In genomic region chr6:12699089-12699488, GRCm38 (mm10) we compare ENCODE assay signal across 22 mouse cellular contexts. TPM values are rescaled to one million over a fixed set of nuclear protein-coding genes. Genes with fewer than 3 reads are reported as not detected.
DNase-seq lines count a peak whose midpoint lies in the region; ATAC-seq and TF ChIP-seq lines count a peak whose summit lies in the region.
"Had no signal": no experiment of that assay in that cellular context is flagged by ENCODE, and none has a peak within 500 bp of the region (broad histone marks: within the 10 kb centered on the region; RNA-seq: fewer than 3 reads in every experiment).

No protein-coding gene starts in this region.

- no peak overlapping the region for H3K9ac ChIP-seq in forebrain, embryonic 14.5 days (ENCODE audit: low read length)
- no peak overlapping the region for H3K9ac ChIP-seq in forebrain, embryonic 15.5 days (replicated peaks)
- H3K9ac ChIP-seq in forebrain, postnatal 0 days: no peak overlapping the region
- no peak overlapping the region for H3K9ac ChIP-seq in forebrain, embryonic 13.5 days
- H3K9ac ChIP-seq: embryonic facial prominence, embryonic 12.5 days had no signal

- H3K4me1 ChIP-seq in forebrain, embryonic 14.5 days (ENCODE audit: control insufficient read depth, insufficient read depth, low read length): no peaks in the 10 kb centered on the region
- H3K4me1 ChIP-seq in forebrain, embryonic 15.5 days: no peaks in the 10 kb centered on the region
- H3K4me1 ChIP-seq in forebrain, postnatal 0 days (ENCODE audit: insufficient read depth): no peaks in the 10 kb centered on the region
- H3K4me1 ChIP-seq in forebrain, embryonic 13.5 days: no peaks in the 10 kb centered on the region
- H3K4me1 ChIP-seq: embryonic facial prominence, embryonic 10.5 days; embryonic facial prominence, embryonic 12.5 days had no signal

- no peak overlapping the region for H3K27ac ChIP-seq in forebrain, embryonic 14.5 days (ENCODE audit: low read depth, low read length)
- no peak overlapping the region for H3K27ac ChIP-seq in forebrain, embryonic 15.5 days (replicated peaks)
- no peak overlapping the region for H3K27ac ChIP-seq in forebrain, postnatal 0 days (ENCODE audit: low read depth, low read length)
- H3K27ac ChIP-seq in forebrain, embryonic 13.5 days: no peak overlapping the region
- H3K27ac ChIP-seq: embryonic facial prominence, embryonic 10.5 days; embryonic facial prominence, embryonic 12.5 days had no signal

- no peak for ATAC-seq in forebrain, embryonic 14.5 days
- no peak; the same call in 1 of the 2 replicates for ATAC-seq in forebrain, embryonic 15.5 days (replicated peaks)
- ATAC-seq in forebrain, postnatal 0 days: peak; percentile 91
- no peak for ATAC-seq in forebrain, embryonic 13.5 days
- ATAC-seq: activated CD4-positive, CD25-positive, alpha-beta regulatory T cell, adult 4 months; CD4-positive, CD25-positive, alpha-beta regulatory T cell, adult 4 months; Patski had no signal

- no peak overlapping the region for H3K4me2 ChIP-seq in forebrain, embryonic 14.5 days (ENCODE audit: low read length)
- H3K4me2 ChIP-seq in forebrain, embryonic 15.5 days (replicated peaks): no peak overlapping the region
- no peak overlapping the region for H3K4me2 ChIP-seq in forebrain, postnatal 0 days (ENCODE audit: low read depth)
- H3K4me2 ChIP-seq in forebrain, embryonic 13.5 days: no peak overlapping the region
- H3K4me2 ChIP-seq: embryonic facial prominence, embryonic 12.5 days had no signal

- DNase-seq in forebrain, embryonic 14.5 days (ENCODE audit: low spot score): peak; percentile 5
- peak; percentile 50 for DNase-seq in forebrain, postnatal 0 days
- DNase-seq in brain, embryonic 14.5 days (ENCODE audit: low read depth): peak; percentile 18
- no peak for DNase-seq in layer of hippocampus, postnatal 36 days
- DNase-seq: adrenal gland, adult 8-10 months; adrenal gland, postnatal 14 days; adrenal gland, postnatal 36 days; B cell, adult 2 months; cerebellum, adult 11-12 months; cerebellum, adult 2 months; cerebellum, adult 9-10 months; cerebellum, postnatal 10 days; cerebellum, postnatal 25 days had no signal

- WGBS in forebrain, embryonic 14.5 days: 85% methylated on average over 2 of the region's 2 CpGs
- 58% methylated on average over 2 of the region's 2 CpGs for WGBS in forebrain, embryonic 15.5 days
- WGBS in forebrain, postnatal 0 days: 45% methylated on average over 2 of the region's 2 CpGs
- WGBS in forebrain, embryonic 13.5 days: 85% methylated on average over 2 of the region's 2 CpGs

- H3K4me3 ChIP-seq in forebrain, embryonic 14.5 days (ENCODE audit: low read depth, low read length): no peak overlapping the region
- H3K4me3 ChIP-seq in forebrain, embryonic 15.5 days: no peak overlapping the region
- H3K4me3 ChIP-seq in forebrain, postnatal 0 days (ENCODE audit: low read depth, low read length): no peak overlapping the region
- H3K4me3 ChIP-seq in forebrain, embryonic 13.5 days: no peak overlapping the region
- H3K4me3 ChIP-seq: embryonic facial prominence, embryonic 10.5 days; embryonic facial prominence, embryonic 12.5 days had no signal

- TF ChIP-seq CTCF in forebrain, postnatal 0 days (IDR thresholded peaks at IDR 0.05; ENCODE audit: low read depth): no peak
- no peak for TF ChIP-seq CTCF in brain, embryonic 14.5 days (IDR thresholded peaks at IDR 0.05; ENCODE audit: borderline replicate concordance, extremely low read depth, insufficient read depth, insufficient read length)

- H3K27me3 ChIP-seq in forebrain, embryonic 14.5 days (replicated peaks; ENCODE audit: control insufficient read depth, insufficient read depth, low read length): no peaks in the 10 kb centered on the region
- H3K27me3 ChIP-seq in forebrain, embryonic 15.5 days: no peaks in the 10 kb centered on the region
- no peaks in the 10 kb centered on the region for H3K27me3 ChIP-seq in forebrain, postnatal 0 days (ENCODE audit: insufficient read depth, low read length)
- H3K27me3 ChIP-seq in forebrain, embryonic 13.5 days: no peaks in the 10 kb centered on the region
- H3K27me3 ChIP-seq: CH12.LX; embryonic facial prominence, embryonic 12.5 days; Patski had no signal

- TF ChIP-seq POLR2A in brain, embryonic 14.5 days (IDR thresholded peaks at IDR 0.05; ENCODE audit: borderline replicate concordance, extremely low read depth, insufficient read depth, insufficient read length, poor library complexity, severe bottlenecking): no peak

- no peaks in the 10 kb centered on the region for H3K9me3 ChIP-seq in forebrain, embryonic 14.5 days (replicated peaks; ENCODE audit: control insufficient read depth, low read length)
- H3K9me3 ChIP-seq in forebrain, embryonic 15.5 days: no peaks in the 10 kb centered on the region
- H3K9me3 ChIP-seq in forebrain, postnatal 0 days (ENCODE audit: low read length): no peaks in the 10 kb centered on the region
- no peaks in the 10 kb centered on the region for H3K9me3 ChIP-seq in forebrain, embryonic 13.5 days (replicated peaks)
- H3K9me3 ChIP-seq: embryonic facial prominence, embryonic 10.5 days; embryonic facial prominence, embryonic 12.5 days; G1E had no signal

- H3K36me3 ChIP-seq in forebrain, embryonic 14.5 days (ENCODE audit: control insufficient read depth, insufficient read depth, low read length): no peaks in the 10 kb centered on the region
- H3K36me3 ChIP-seq in forebrain, embryonic 15.5 days: no peaks in the 10 kb centered on the region
- no peaks in the 10 kb centered on the region for H3K36me3 ChIP-seq in forebrain, postnatal 0 days (ENCODE audit: insufficient read depth)
- H3K36me3 ChIP-seq in forebrain, embryonic 13.5 days (ENCODE audit: poor library complexity, severe bottlenecking): no peaks in the 10 kb centered on the region
- H3K36me3 ChIP-seq: embryonic facial prominence, embryonic 10.5 days; embryonic facial prominence, embryonic 12.5 days; G1E had no signal

RNA-seq across cellular contexts. Expression of gene Thsd7a, which starts 50.1 kb away (rescaled TPM):
- polyA plus RNA-seq in forebrain, embryonic 14.5 days (2014; fragmentation: Nextera tagmentation; extraction: Ambion mirVana): 8.0 and 11.0 TPM in 2 replicates
- polyA plus RNA-seq in forebrain, embryonic 15.5 days (2015; fragmentation: Nextera tagmentation; extraction: Ambion mirVana): 13.4 and 13.8 TPM in 2 replicates
- total RNA-seq in forebrain, postnatal 0 days (2014; rRNA removed): 13.8 and 18.3 TPM in 2 replicates
- 5.5 and 13.5 TPM in 2 replicates for polyA plus RNA-seq in forebrain, postnatal 0 days (2015; fragmentation: Nextera tagmentation; extraction: Ambion mirVana)
- 13.4 and 15.5 TPM in 2 replicates for polyA plus RNA-seq in forebrain, embryonic 13.5 days (2015; fragmentation: Nextera tagmentation; extraction: Ambion mirVana)
- polyA plus RNA-seq in brain, embryonic 14.5 days (2012; rRNA removed): 11.7 and 25.8 TPM in 2 replicates
- total RNA-seq in layer of hippocampus, postnatal 36 days (2021): 10 to 100 TPM; 39.1 to 41.1 TPM
- polyA plus RNA-seq: activated CD4-positive, CD25-positive, alpha-beta regulatory T cell, adult 4 months had no signal

Comparison
In these comparisons a context has a peak if more than half of its experiments do, and no peak if none do; other contexts are left out.
1. DNase-seq: peak in forebrain, embryonic 14.5 days (single experiment), forebrain, postnatal 0 days (single experiment) and brain, embryonic 14.5 days (single experiment); none in layer of hippocampus, postnatal 36 days (0 of 2).